Mouse (Mus musculus) testis, adult 2 months (tissue): ENCODE measurements around the gene Timm8a2. TPM values are rescaled to one million over a fixed set of nuclear protein-coding genes. Genes with fewer than 3 reads are reported as not detected.

Experiments used
- H3K27ac ChIP-seq: fragments of 200-500 bp; 2 replicates; pipeline ENCODE4 v1.5.1; 2012; ENCODE audit warnings: low read depth, low read length; ENCODE audit not compliant: control insufficient read depth, insufficient read depth
- H3K27me3 ChIP-seq: fragments of 200-500 bp; 2 replicates; pipeline ENCODE4 v1.6.1; 2012; ENCODE audit warnings: mild to moderate bottlenecking, low read length, moderate library complexity; ENCODE audit not compliant: control insufficient read depth, insufficient read depth
- H3K36me3 ChIP-seq: fragments of 200-500 bp; 2 replicates; pipeline ENCODE4 v1.6.1; 2012; ENCODE audit warnings: mild to moderate bottlenecking, low read length; ENCODE audit not compliant: control insufficient read depth, insufficient read depth
- H3K4me1 ChIP-seq: fragments of 200-500 bp; 2 replicates; pipeline ENCODE4 v1.6.1; 2012; ENCODE audit warnings: low read length; ENCODE audit not compliant: control insufficient read depth, insufficient read depth
- H3K4me3 ChIP-seq: fragments of 200-500 bp; 2 replicates; pipeline ENCODE4 v1.5.1; 2012; ENCODE audit warnings: low read depth, mild to moderate bottlenecking, low read length, moderate library complexity, mixed read lengths; ENCODE audit not compliant: control insufficient read depth
- CTCF ChIP-seq: fragments of 200-500 bp; IDR thresholded peaks from 2 replicates; pipeline ENCODE4 v1.5.1; 2012; ENCODE audit warnings: low read depth, mild to moderate bottlenecking, inconsistent platforms, low read length, moderate library complexity; ENCODE audit not compliant: control insufficient read depth, insufficient read depth, insufficient replicate concordance
- POLR2A ChIP-seq: fragments of 200-500 bp; IDR thresholded peaks from 2 replicates; pipeline ENCODE4 v1.6.1; 2012; ENCODE audit warnings: low read depth, mild to moderate bottlenecking, inconsistent platforms, low read length, moderate library complexity; ENCODE audit not compliant: control insufficient read depth
- polyA plus RNA-seq: library from polyadenylated mRNA; depleted of rRNA; stranded (reverse); fragments of >200 nt; gene quantifications from 2 replicates; pipeline ENCODE4 v1.2.3, GENCODE M21; 2012

Gene Timm8a2
- polyA plus RNA-seq, 1 experiment: 25.2 TPM

- Histone ChIP-seq H3K27ac (no peak overlapping the region), H3K4me1 (no peaks in the 10 kb centered on the region), H3K27me3 (no peaks in the 10 kb centered on the region), H3K36me3 (no peaks in the 10 kb centered on the region), H3K4me3 (no peak overlapping the region)
- TF ChIP-seq CTCF: no peak
- no peak for TF ChIP-seq POLR2A
Measured at GRCm38 (mm10) chr14:122011768-122012167, 22.7 kb upstream of the Timm8a2 start.

- H3K4me3 ChIP-seq: no peak overlapping the region
- H3K4me1 ChIP-seq: no peaks in the 10 kb centered on the region
- H3K36me3 ChIP-seq: no peaks in the 10 kb centered on the region
- no peaks in the 10 kb centered on the region for H3K27me3 ChIP-seq
- TF ChIP-seq POLR2A: no peak
- TF ChIP-seq CTCF: no peak
- no peak overlapping the region for H3K27ac ChIP-seq
Measured at GRCm38 (mm10) chr14:122012193-122012592, 22.3 kb upstream of the Timm8a2 start.

- Histone ChIP-seq H3K27me3 (no peaks in the 10 kb centered on the region), H3K36me3 (no peaks in the 10 kb centered on the region), H3K4me1 (no peaks in the 10 kb centered on the region), H3K27ac (no peak overlapping the region), H3K4me3 (no peak overlapping the region)
- TF ChIP-seq POLR2A (no peak), CTCF (no peak)
Measured at GRCm38 (mm10) chr14:122012814-122013213, 21.7 kb upstream of the Timm8a2 start.

- TF ChIP-seq POLR2A: no peak
- no peak for TF ChIP-seq CTCF
- no peaks in the 10 kb centered on the region for H3K4me1 ChIP-seq
- no peaks in the 10 kb centered on the region for H3K36me3 ChIP-seq
- H3K27ac ChIP-seq: no peak overlapping the region
- H3K27me3 ChIP-seq: no peaks in the 10 kb centered on the region
- H3K4me3 ChIP-seq: no peak overlapping the region
Measured at GRCm38 (mm10) chr14:122013417-122013951, 21.0 kb upstream of the Timm8a2 start.

GRCm38 (mm10) chr14:122017958-122018357, 16.5 kb upstream of the Timm8a2 start:
- TF ChIP-seq POLR2A: no peak
- TF ChIP-seq CTCF: no peak
- H3K36me3 ChIP-seq: no peaks in the 10 kb centered on the region; the same call in 1 of the 2 replicates
- no peak overlapping the region for H3K27ac ChIP-seq
- no peaks in the 10 kb centered on the region for H3K27me3 ChIP-seq
- H3K4me3 ChIP-seq: no peak overlapping the region
- no peaks in the 10 kb centered on the region for H3K4me1 ChIP-seq

GRCm38 (mm10) chr14:122019389-122019788, 15.1 kb upstream of the Timm8a2 start:
- Histone ChIP-seq H3K4me3 (no peak overlapping the region), H3K36me3 (no peaks in the 10 kb centered on the region; the same call in 1 of the 2 replicates), H3K27ac (no peak overlapping the region), H3K27me3 (no peaks in the 10 kb centered on the region), H3K4me1 (no peaks in the 10 kb centered on the region)
- no peak for TF ChIP-seq POLR2A
- TF ChIP-seq CTCF: no peak

- Histone ChIP-seq H3K4me3 (no peak overlapping the region), H3K27me3 (no peaks in the 10 kb centered on the region), H3K36me3 (no peaks in the 10 kb centered on the region; the same call in 1 of the 2 replicates), H3K27ac (no peak overlapping the region), H3K4me1 (no peaks in the 10 kb centered on the region)
- no peak for TF ChIP-seq POLR2A
Measured at GRCm38 (mm10) chr14:122020567-122020966, 13.9 kb upstream of the Timm8a2 start.

- H3K4me1 ChIP-seq: peaks cover 2% of the 10 kb centered on the region; the same call in 1 of the 2 replicates
- no peaks in the 10 kb centered on the region; the same call in 1 of the 2 replicates for H3K36me3 ChIP-seq
- H3K27ac ChIP-seq: no peak overlapping the region
- TF ChIP-seq POLR2A (no peak), CTCF (no peak)
- no peak overlapping the region for H3K4me3 ChIP-seq
- no peaks in the 10 kb centered on the region for H3K27me3 ChIP-seq
Measured at GRCm38 (mm10) chr14:122023054-122023453, 11.4 kb upstream of the Timm8a2 start.
